Mouse (Mus musculus): Measurements from ENCODE around the gene Rhou. TPM values are rescaled to one million over a fixed set of nuclear protein-coding genes. Genes with fewer than 3 reads are reported as not detected.

Rhou gene
- total and polyA plus RNA-seq, 3 experiments, result 0.08 to 0.16 TPM; not detected in 1

DNA sequence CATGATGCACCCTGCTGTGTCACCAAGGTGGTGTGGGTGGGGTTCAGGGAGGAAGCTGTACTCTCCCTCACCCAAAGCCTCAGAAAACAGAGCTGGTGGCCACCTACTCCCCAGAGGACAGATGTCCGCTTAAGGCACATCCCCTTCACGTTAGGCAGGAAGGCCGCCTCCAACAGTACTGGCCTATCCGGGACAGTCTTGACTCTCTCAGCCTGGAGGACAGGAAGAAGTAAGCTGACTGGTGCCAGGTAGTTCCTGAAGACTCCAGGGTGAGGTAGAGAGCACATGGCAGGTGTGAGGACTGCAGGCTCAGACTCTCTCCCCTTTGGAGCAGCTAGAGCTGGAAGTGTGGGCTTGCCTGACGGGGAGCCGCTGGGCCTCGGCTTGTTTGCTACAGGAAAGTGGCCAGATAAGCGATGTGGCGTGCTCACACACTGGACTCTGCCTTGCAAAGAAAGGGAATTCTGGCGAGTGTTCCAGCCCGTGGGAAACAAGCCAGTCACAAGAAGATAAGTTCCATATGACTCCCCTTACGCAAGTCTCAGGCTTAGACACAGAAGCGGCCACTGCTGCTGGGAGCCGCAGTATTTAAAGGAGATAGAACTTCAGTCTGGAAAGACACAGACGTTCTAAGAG, 48.3 kb downstream of the Rhou start:
- in situ Hi-C loops (cut with MboI; ENCODE audit: low pct_ligation_motif_present, low pct_unique_long_range_greater_than_20kb, low sequenced_read_pairs) (no loop called here), dilution Hi-C loops (cut with MboI; ENCODE audit: extremely low pct_ligation_motif_present, extremely low pct_unique_long_range_greater_than_20kb, low sequenced_read_pairs) (no loop called here)
- Histone ChIP-seq H3K79me2 (replicated peaks; ENCODE audit: control insufficient read depth, extremely low read depth, insufficient read depth, poor library complexity, severe bottlenecking) (no peaks in the 10 kb centered on the region), H3K27me3 (replicated peaks) (peaks cover 10% of the 10 kb centered on the region), H3K27ac (ENCODE audit: insufficient read depth, low read depth) (no peak overlapping the region), H3K9me3 (replicated peaks; ENCODE audit: low read length) (no peaks in the 10 kb centered on the region), H3K4me3 (replicated peaks in 1 of 3; ENCODE audit: low read depth in 2 of 3, low read length in 2 of 3, poor library complexity in 1 of 3) (no peak overlapping the region), H3K36me3 (replicated peaks in 1 of 2; ENCODE audit: control insufficient read depth in 1 of 2, insufficient read depth in 1 of 2, low read length in 1 of 2) (no peaks in the 10 kb centered on the region), H3K4me1 (ENCODE audit: control insufficient read depth in 1 of 2, insufficient read depth in 2 of 2) (peaks cover 3 to 8% of the 10 kb centered on the region in 2 experiments; a peak in 1 of 4 replicates), H3K9ac (ENCODE audit: insufficient read depth, low read depth) (no peak overlapping the region), H3K4me2 (ENCODE audit: insufficient read depth, low read depth, poor library complexity, severe bottlenecking) (no peak overlapping the region)
- no peak for DNase-seq (ENCODE audit: extremely low read depth)
- TF ChIP-seq MAFK (IDR thresholded peaks at IDR 0.05; ENCODE audit: insufficient replicate concordance, low read length) (no peak), EP300 (IDR thresholded peaks at IDR 0.05; ENCODE audit: low read length) (no peak), NELFE (IDR thresholded peaks at IDR 0.05; ENCODE audit: low read depth, low read length) (no peak), KAT2A (IDR thresholded peaks at IDR 0.05; ENCODE audit: insufficient replicate concordance, low read length) (no peak), ZMIZ1 (IDR thresholded peaks at IDR 0.05; ENCODE audit: low read depth, low read length) (no peak), ELF1 (IDR thresholded peaks at IDR 0.05; ENCODE audit: low read depth, low read length) (no peak), MEF2A (IDR thresholded peaks at IDR 0.05; ENCODE audit: borderline replicate concordance, low read depth, low read length) (no peak), CHD1 (IDR thresholded peaks at IDR 0.05; ENCODE audit: low read depth, low read length) (no peak), JUN (IDR thresholded peaks at IDR 0.05; ENCODE audit: insufficient read depth, low read depth, low read length) (no peak)

DNA sequence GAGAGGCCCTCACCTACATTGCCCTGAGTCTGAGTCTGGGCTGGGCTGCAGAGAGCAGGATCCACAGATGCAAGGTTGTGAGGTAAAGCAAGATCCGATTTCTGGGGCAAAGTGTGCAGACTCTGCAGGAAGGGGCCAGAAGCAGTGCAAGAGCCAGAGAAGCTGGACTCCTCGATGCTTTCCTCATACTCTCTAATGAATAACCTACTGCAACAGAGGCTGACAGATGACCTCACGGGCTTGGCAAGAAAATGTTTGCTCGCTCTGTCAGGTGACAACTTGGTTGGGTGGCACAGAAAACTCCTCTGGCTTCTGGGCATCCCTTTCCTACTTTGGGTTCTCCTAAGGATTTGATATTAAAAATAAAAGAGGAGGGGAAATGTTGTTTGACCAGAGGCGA, 51.6 kb downstream of the Rhou start:
- TF ChIP-seq ELF1 (IDR thresholded peaks at IDR 0.05; ENCODE audit: low read depth, low read length) (no peak), POLR2A (IDR thresholded peaks at IDR 0.05; ENCODE audit: low read depth, low read length) (no peak), EP300 (IDR thresholded peaks at IDR 0.05; ENCODE audit: low read length) (no peak), JUN (IDR thresholded peaks at IDR 0.05; ENCODE audit: insufficient read depth, low read depth, low read length) (no peak)
- Histone ChIP-seq H3K9me3 (replicated peaks; ENCODE audit: low read length) (no peaks in the 10 kb centered on the region), H3K9ac (ENCODE audit: insufficient read depth, low read depth) (no peak overlapping the region), H3K36me3 (replicated peaks in 1 of 2; ENCODE audit: control insufficient read depth in 1 of 2, insufficient read depth in 1 of 2, low read length in 1 of 2) (no peaks in the 10 kb centered on the region), H3K27ac (ENCODE audit: insufficient read depth, low read depth) (no peak overlapping the region), H3K4me2 (ENCODE audit: insufficient read depth, low read depth, poor library complexity, severe bottlenecking) (no peak overlapping the region), H3K4me3 (replicated peaks in 1 of 3; ENCODE audit: low read depth in 2 of 3, low read length in 2 of 3, poor library complexity in 1 of 3) (no peak overlapping the region), H3K79me2 (replicated peaks; ENCODE audit: control insufficient read depth, extremely low read depth, insufficient read depth, poor library complexity, severe bottlenecking) (no peaks in the 10 kb centered on the region), H3K4me1 (ENCODE audit: control insufficient read depth in 1 of 2, insufficient read depth in 2 of 2) (0 out of 4 replicates have a peak, but pooled peaks cover 0 to 6% of the 10 kb centered on the region in 2 experiments), H3K27me3 (replicated peaks) (peaks cover 27% of the 10 kb centered on the region)
- dilution Hi-C loops (cut with MboI; ENCODE audit: extremely low pct_ligation_motif_present, extremely low pct_unique_long_range_greater_than_20kb, low sequenced_read_pairs) (no loop called here), in situ Hi-C loops (cut with MboI; ENCODE audit: low pct_ligation_motif_present, low pct_unique_long_range_greater_than_20kb, low sequenced_read_pairs) (no loop called here)
- DNase-seq (ENCODE audit: extremely low read depth), result no peak

DNA sequence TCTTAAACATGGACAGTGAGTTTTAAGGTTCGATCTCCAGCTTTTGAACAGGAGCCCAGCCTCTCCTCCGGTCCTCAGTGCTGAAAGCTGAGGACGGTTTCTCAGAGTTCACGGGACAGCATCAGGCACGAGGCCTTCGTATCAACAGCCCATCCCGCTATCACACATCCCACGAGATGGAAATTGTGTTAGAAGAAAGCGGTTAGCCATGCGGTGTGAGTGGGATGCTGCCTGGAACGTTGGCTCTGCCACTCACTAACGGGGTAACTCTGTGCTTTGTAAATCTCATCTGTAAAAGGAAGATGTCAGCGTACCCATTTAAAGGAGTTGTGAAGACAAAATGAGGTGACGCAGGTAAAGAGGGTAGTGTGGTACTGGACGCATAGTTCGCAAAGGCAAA, 53.4 kb downstream of the Rhou start:
- H3K27me3 ChIP-seq (replicated peaks), result peaks cover 35% of the 10 kb centered on the region
- no peaks in the 10 kb centered on the region for H3K36me3 ChIP-seq (replicated peaks in 1 of 2; ENCODE audit: control insufficient read depth in 1 of 2, insufficient read depth in 1 of 2, low read length in 1 of 2)
- in situ Hi-C loops (cut with MboI; ENCODE audit: low pct_ligation_motif_present, low pct_unique_long_range_greater_than_20kb, low sequenced_read_pairs) (no loop called here), dilution Hi-C loops (cut with MboI; ENCODE audit: extremely low pct_ligation_motif_present, extremely low pct_unique_long_range_greater_than_20kb, low sequenced_read_pairs) (no loop called here)
- no peak overlapping the region for H3K9ac ChIP-seq (ENCODE audit: insufficient read depth, low read depth)
- TF ChIP-seq SMC3 (IDR thresholded peaks at IDR 0.05; ENCODE audit: low read depth, low read length), result no peak
- TF ChIP-seq ZC3H11A (IDR thresholded peaks at IDR 0.05; ENCODE audit: low read depth, low read length), result no peak
- no peak for TF ChIP-seq TBP (conservative IDR thresholded peaks at IDR 0.05; ENCODE audit: low read depth, low read length)
- no peak for TF ChIP-seq MXI1 (IDR thresholded peaks at IDR 0.05; ENCODE audit: low read depth, low read length)
- no peak for TF ChIP-seq IRF4 (IDR thresholded peaks at IDR 0.05; ENCODE audit: low read depth, low read length)
- TF ChIP-seq NELFE (IDR thresholded peaks at IDR 0.05; ENCODE audit: low read depth, low read length), result no peak
- TF ChIP-seq HCFC1 (IDR thresholded peaks at IDR 0.05; ENCODE audit: low read depth, low read length), result no peak
- TF ChIP-seq ZMIZ1 (IDR thresholded peaks at IDR 0.05; ENCODE audit: low read depth, low read length), result no peak
- no peak for TF ChIP-seq JUND (conservative IDR thresholded peaks at IDR 0.05; ENCODE audit: low read depth, low read length)
- TF ChIP-seq BHLHE40 (IDR thresholded peaks at IDR 0.05; ENCODE audit: low read depth, low read length), result no peak
- no peak for TF ChIP-seq CTCF (conservative IDR thresholded peaks at IDR 0.05 in 1 of 2, IDR thresholded peaks at IDR 0.05 in 1 of 2; ENCODE audit: low read depth in 2 of 2, low read length in 2 of 2)
- TF ChIP-seq POLR2A (IDR thresholded peaks at IDR 0.05; ENCODE audit: low read depth, low read length), result no peak
- TF ChIP-seq MEF2A (IDR thresholded peaks at IDR 0.05; ENCODE audit: borderline replicate concordance, low read depth, low read length), result no peak
- no peak overlapping the region for H3K4me2 ChIP-seq (ENCODE audit: insufficient read depth, low read depth, poor library complexity, severe bottlenecking)
- H3K79me2 ChIP-seq (replicated peaks; ENCODE audit: control insufficient read depth, extremely low read depth, insufficient read depth, poor library complexity, severe bottlenecking), result no peaks in the 10 kb centered on the region
- H3K9me3 ChIP-seq (replicated peaks; ENCODE audit: low read length), result no peaks in the 10 kb centered on the region
- H3K27ac ChIP-seq (ENCODE audit: insufficient read depth, low read depth), result no peak overlapping the region
- no peaks in the 10 kb centered on the region for H3K4me1 ChIP-seq (ENCODE audit: control insufficient read depth in 1 of 2, insufficient read depth in 2 of 2)
- no peak overlapping the region for H3K4me3 ChIP-seq (replicated peaks in 1 of 3; ENCODE audit: low read depth in 2 of 3, low read length in 2 of 3, poor library complexity in 1 of 3)
- DNase-seq (ENCODE audit: extremely low read depth), result no peak

Measured in CH12.LX (cell line).